Mouse (Mus musculus) bone marrow, adult 2 months (tissue): ENCODE measurements around the gene Pgd.

Experiments
- CTCF ChIP-seq: fragments of 200-500 bp; IDR thresholded peaks from 2 replicates; pipeline ENCODE4 v1.5.1; 2011; ENCODE audit warnings: low read length, control low read depth; ENCODE audit not compliant: control insufficient read depth, insufficient read depth
- POLR2A ChIP-seq: fragments of 200-500 bp; IDR thresholded peaks from 2 replicates; pipeline ENCODE4 v1.6.1; 2011; ENCODE audit warnings: low read depth, mild to moderate bottlenecking, control low read depth, low read length, borderline replicate concordance; ENCODE audit not compliant: control insufficient read depth

GRCm38 (mm10) chr4:149161166-149161565, 5.4 kb downstream of the Pgd start:
- no peak for TF ChIP-seq POLR2A
- TF ChIP-seq CTCF: no peak
